Comparison of ENCODE assay signal across 1 mouse cellular context in genomic region chr2:157128072-157128471, GRCm38 (mm10).
TF ChIP-seq lines count a peak whose summit lies in the region.

No protein-coding gene starts in this region.

TF ChIP-seq in CH12.LX, 34 proteins besides CTCF, POLR2A, EP300 and RAD21 (continued from another document):
- TF ChIP-seq ZC3H11A (IDR thresholded peaks at IDR 0.05; ENCODE audit: low read depth, low read length), result 0 out of 2 replicates have a peak, but pooled peaks have one; percentile 3
- TF ChIP-seq TCF12 (IDR thresholded peaks at IDR 0.05; ENCODE audit: low read depth, low read length), result peak; percentile 21; the same call in 1 of the 2 replicates
- TF ChIP-seq NRF1 (IDR thresholded peaks at IDR 0.05; ENCODE audit: low read depth, low read length), result peak; percentile 34; the same call in 1 of the 2 replicates
- no peak for TF ChIP-seq NELFE (IDR thresholded peaks at IDR 0.05; ENCODE audit: low read depth, low read length)
- TF ChIP-seq SMC3 (IDR thresholded peaks at IDR 0.05; ENCODE audit: low read depth, low read length), result peak; percentile 62
